Mouse (Mus musculus): ENCODE results near the gene Gm13272.
"Not testable (repeated sequence)": the region's sequence is repeated elsewhere in the genome, so short reads cannot be mapped to it uniquely, and the experiment has no call there.

GRCm38 (mm10) chr4:88779550-88779949, at the start of gene Gm13272:
- not testable (repeated sequence) for TF ChIP-seq CTCF (IDR thresholded peaks at IDR 0.05; ENCODE audit: insufficient read depth, low read length); POLR2A (IDR thresholded peaks at IDR 0.05; ENCODE audit: borderline replicate concordance, extremely low read depth, low read depth, low read length)
